Mouse (Mus musculus): ENCODE data around the gene Fbxl2. TPM values are rescaled to one million over a fixed set of nuclear protein-coding genes. Genes with fewer than 3 reads are reported as not detected.

The Fbxl2 gene
- total and polyA plus RNA-seq, 3 experiments: 0.54 to 1.1 (median 0.81) TPM

DNA sequence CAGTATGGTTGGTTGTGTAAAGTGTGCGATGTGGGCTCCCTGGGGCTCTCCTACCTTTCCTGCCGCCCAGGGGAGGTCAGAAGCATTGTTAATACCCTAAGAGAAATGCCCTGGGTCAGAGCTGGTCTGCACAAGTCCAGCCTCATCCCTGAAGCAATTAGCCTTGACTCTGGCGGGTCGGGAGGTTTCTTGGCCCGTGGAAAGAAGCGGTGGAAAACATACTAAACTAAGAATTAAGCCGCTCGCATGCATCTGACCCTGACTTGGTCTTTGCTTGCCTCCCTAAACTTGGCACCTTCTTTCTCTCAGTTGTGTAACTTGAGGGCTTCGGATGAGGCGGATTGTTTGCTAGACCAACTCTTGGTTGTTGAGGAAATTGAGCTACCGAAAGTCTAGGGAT, 113.5 kb downstream of the Fbxl2 start:
- Histone ChIP-seq H3K79me2 (replicated peaks; ENCODE audit: control insufficient read depth, extremely low read depth, insufficient read depth, poor library complexity, severe bottlenecking) (peaks cover 59% of the 10 kb centered on the region), H3K27me3 (replicated peaks) (no peaks in the 10 kb centered on the region), H3K9ac (ENCODE audit: insufficient read depth, low read depth) (peak overlapping the region; percentile 90), H3K36me3 (replicated peaks in 1 of 2; ENCODE audit: control insufficient read depth in 1 of 2, insufficient read depth in 1 of 2, low read length in 1 of 2) (peaks cover 0 to 17% of the 10 kb centered on the region in 2 experiments), H3K27ac (ENCODE audit: insufficient read depth, low read depth) (no peak overlapping the region), H3K4me1 (ENCODE audit: control insufficient read depth in 1 of 2, insufficient read depth in 2 of 2) (peaks cover 4 to 57% of the 10 kb centered on the region in 2 experiments; a peak in 2 of 4 replicates), H3K4me2 (ENCODE audit: insufficient read depth, low read depth, poor library complexity, severe bottlenecking) (peak overlapping the region; percentile 93), H3K4me3 (replicated peaks in 1 of 3; ENCODE audit: low read depth in 2 of 3, low read length in 2 of 3, poor library complexity in 1 of 3) (peak overlapping the region; percentile 86 to 96 (median 92)), H3K9me3 (replicated peaks; ENCODE audit: low read length) (no peaks in the 10 kb centered on the region)
- no peak for DNase-seq (ENCODE audit: extremely low read depth)
- in situ Hi-C loops (cut with MboI; ENCODE audit: low pct_ligation_motif_present, low pct_unique_long_range_greater_than_20kb, low sequenced_read_pairs): no loop called here
- TF ChIP-seq SIN3A (IDR thresholded peaks at IDR 0.05; ENCODE audit: low read length) (no peak), SMC3 (IDR thresholded peaks at IDR 0.05; ENCODE audit: low read depth, low read length) (no peak), POLR2AphosphoS2 (IDR thresholded peaks at IDR 0.05; ENCODE audit: low read depth, low read length) (no peak), MXI1 (IDR thresholded peaks at IDR 0.05; ENCODE audit: low read depth, low read length) (0 out of 2 replicates have a peak, but pooled peaks have one; percentile 26)
- dilution Hi-C loops (cut with MboI; ENCODE audit: extremely low pct_ligation_motif_present, extremely low pct_unique_long_range_greater_than_20kb, low sequenced_read_pairs): no loop called here

DNA sequence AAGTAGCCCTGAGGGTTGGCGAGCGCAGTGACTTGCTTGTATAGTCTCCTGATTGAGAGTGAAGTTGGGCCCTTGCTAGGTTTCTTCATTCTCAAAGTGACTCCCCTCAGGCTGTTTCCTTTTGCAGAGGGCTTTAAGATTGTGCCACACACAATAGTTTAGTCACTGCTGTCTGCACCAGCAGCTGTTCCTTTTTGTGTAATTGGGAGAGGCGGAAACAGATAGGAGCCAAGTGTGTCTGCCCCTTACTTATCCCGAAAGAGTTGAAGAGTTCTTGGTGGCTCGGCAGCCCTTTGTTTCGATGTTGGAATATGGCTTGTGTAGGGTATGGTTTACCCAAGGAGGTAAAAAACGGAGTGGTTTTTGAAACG, 113.9 kb downstream of the Fbxl2 start:
- TF ChIP-seq TCF12 (IDR thresholded peaks at IDR 0.05; ENCODE audit: low read depth, low read length): no peak
- TF ChIP-seq MEF2A (IDR thresholded peaks at IDR 0.05; ENCODE audit: borderline replicate concordance, low read depth, low read length): no peak
- TF ChIP-seq JUN (IDR thresholded peaks at IDR 0.05; ENCODE audit: insufficient read depth, low read depth, low read length): no peak
- no peak for TF ChIP-seq ZKSCAN1 (IDR thresholded peaks at IDR 0.05; ENCODE audit: borderline replicate concordance, low read depth, low read length)
- TF ChIP-seq MAZ (IDR thresholded peaks at IDR 0.05; ENCODE audit: low read depth, low read length): no peak
- no peak for TF ChIP-seq POLR2AphosphoS2 (IDR thresholded peaks at IDR 0.05; ENCODE audit: low read depth, low read length)
- TF ChIP-seq RCOR1 (conservative IDR thresholded peaks at IDR 0.05; ENCODE audit: low read depth, low read length): no peak
- TF ChIP-seq ELF1 (IDR thresholded peaks at IDR 0.05; ENCODE audit: low read depth, low read length): no peak
- no peak for TF ChIP-seq GABPA (IDR thresholded peaks at IDR 0.05; ENCODE audit: insufficient replicate concordance, low read depth, low read length)
- no peak for TF ChIP-seq RAD21 (IDR thresholded peaks at IDR 0.05; ENCODE audit: low read depth, low read length)
- TF ChIP-seq USF2 (conservative IDR thresholded peaks at IDR 0.05; ENCODE audit: low read depth, low read length): no peak
- no peak for TF ChIP-seq EP300 (IDR thresholded peaks at IDR 0.05; ENCODE audit: low read length)
- TF ChIP-seq SIN3A (IDR thresholded peaks at IDR 0.05; ENCODE audit: low read length): no peak
- TF ChIP-seq IRF4 (IDR thresholded peaks at IDR 0.05; ENCODE audit: low read depth, low read length): no peak
- TF ChIP-seq UBTF (IDR thresholded peaks at IDR 0.05; ENCODE audit: low read depth, low read length): no peak
- Histone ChIP-seq H3K9me3 (replicated peaks; ENCODE audit: low read length) (no peaks in the 10 kb centered on the region), H3K4me2 (ENCODE audit: insufficient read depth, low read depth, poor library complexity, severe bottlenecking) (peak overlapping the region; percentile 93), H3K9ac (ENCODE audit: insufficient read depth, low read depth) (peak overlapping the region; percentile 90), H3K36me3 (replicated peaks in 1 of 2; ENCODE audit: control insufficient read depth in 1 of 2, insufficient read depth in 1 of 2, low read length in 1 of 2) (peaks cover 0 to 14% of the 10 kb centered on the region in 2 experiments), H3K4me1 (ENCODE audit: control insufficient read depth in 1 of 2, insufficient read depth in 2 of 2) (peaks cover 4 to 57% of the 10 kb centered on the region in 2 experiments; a peak in 2 of 4 replicates), H3K4me3 (replicated peaks in 1 of 3; ENCODE audit: low read depth in 2 of 3, low read length in 2 of 3, poor library complexity in 1 of 3) (peak overlapping the region; percentile 86 to 96 (median 92)), H3K79me2 (replicated peaks; ENCODE audit: control insufficient read depth, extremely low read depth, insufficient read depth, poor library complexity, severe bottlenecking) (peaks cover 55% of the 10 kb centered on the region), H3K27ac (ENCODE audit: insufficient read depth, low read depth) (no peak overlapping the region), H3K27me3 (replicated peaks) (no peaks in the 10 kb centered on the region)
- no peak for DNase-seq (ENCODE audit: extremely low read depth)
- dilution Hi-C loops (cut with MboI; ENCODE audit: extremely low pct_ligation_motif_present, extremely low pct_unique_long_range_greater_than_20kb, low sequenced_read_pairs) (no loop called here), in situ Hi-C loops (cut with MboI; ENCODE audit: low pct_ligation_motif_present, low pct_unique_long_range_greater_than_20kb, low sequenced_read_pairs) (no loop called here)
